Mouse (Mus musculus): ENCODE measurements around the gene Svs4. TPM values are rescaled to one million over a fixed set of nuclear protein-coding genes. Genes with fewer than 3 reads are reported as not detected.
"Not testable (repeated sequence)": the region's sequence is repeated elsewhere in the genome, so short reads cannot be mapped to it uniquely, and the experiment has no call there.

Svs4 gene
- polyA plus RNA-seq (2014; fragmentation: Nextera tagmentation; extraction: Ambion mirVana): not detected in 2 replicates

DNA sequence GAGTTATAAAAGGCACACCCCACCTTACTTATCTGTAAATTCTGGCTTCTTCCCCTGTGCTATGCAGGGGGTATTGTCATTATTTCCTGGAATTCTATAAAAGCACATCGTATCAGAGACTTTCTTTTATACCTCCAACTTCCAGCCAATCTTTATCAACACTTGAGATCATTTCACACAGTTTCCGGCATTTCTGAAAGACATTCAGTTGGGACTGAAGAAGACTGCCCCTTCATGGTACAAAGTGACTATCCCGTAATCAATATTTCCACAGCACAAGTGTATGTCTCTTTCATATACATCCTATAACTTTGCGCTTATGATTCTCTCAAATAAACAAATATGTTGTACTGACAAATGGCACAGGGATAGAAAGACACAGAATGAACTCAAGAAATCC, at the start of gene Svs4:
Gene Svs4, minus strand, starts transcription at position 101 of the 400 bp plus-strand sequence.
- Histone ChIP-seq H3K4me3 (ENCODE audit: low read depth, low read length) (no peak within 1 kb of the TSS), H3K9ac (no peak within 1 kb of the TSS), H3K4me1 (ENCODE audit: insufficient read depth) (no peaks in the 10 kb centered on the region), H3K9me3 (ENCODE audit: low read depth, low read length) (no peaks in the 10 kb centered on the region), H3K27me3 (ENCODE audit: insufficient read depth, low read length) (no peaks in the 10 kb centered on the region), H3K36me3 (ENCODE audit: insufficient read depth) (no peaks in the 10 kb centered on the region), H3K27ac (ENCODE audit: low read depth) (no peak within 1 kb of the TSS), H3K4me2 (no peak within 1 kb of the TSS)
- no peak for TF ChIP-seq CTCF (IDR thresholded peaks at IDR 0.05; ENCODE audit: low read depth)
- no peak for DNase-seq
- no peak for ATAC-seq (ENCODE audit: insufficient read depth)
- WGBS: 89% methylated on average over 4 of the region's 4 CpGs

GRCm38 (mm10) chr2:164320983-164321382, 42.7 kb upstream of the Svs4 start:
- TF ChIP-seq CTCF (IDR thresholded peaks at IDR 0.05; ENCODE audit: low read depth): no peak
- Histone ChIP-seq H3K4me1 (ENCODE audit: insufficient read depth) (no peaks in the 10 kb centered on the region), H3K4me3 (ENCODE audit: low read depth, low read length) (no peak overlapping the region), H3K27me3 (ENCODE audit: insufficient read depth, low read length) (no peaks in the 10 kb centered on the region), H3K27ac (ENCODE audit: low read depth) (no peak overlapping the region), H3K36me3 (ENCODE audit: insufficient read depth) (no peaks in the 10 kb centered on the region), H3K4me2 (no peak overlapping the region), H3K9ac (no peak overlapping the region), H3K9me3 (ENCODE audit: low read depth, low read length) (no peaks in the 10 kb centered on the region)
- ATAC-seq (ENCODE audit: insufficient read depth) (no peak), DNase-seq (no peak)
- WGBS: 76% methylated on average over 6 of the region's 6 CpGs

GRCm38 (mm10) chr2:164316451-164316850, 38.2 kb upstream of the Svs4 start, which contains the start of gene Svs6:
Gene Svs6 (plus strand): TSS chr2:164316751.
- H3K9me3 ChIP-seq (ENCODE audit: low read depth, low read length); ATAC-seq (ENCODE audit: insufficient read depth); H3K4me1 ChIP-seq (ENCODE audit: insufficient read depth); DNase-seq; H3K27me3 ChIP-seq (ENCODE audit: insufficient read depth, low read length); H3K4me3 ChIP-seq (ENCODE audit: low read depth, low read length); H3K36me3 ChIP-seq (ENCODE audit: insufficient read depth); H3K27ac ChIP-seq (ENCODE audit: low read depth); H3K4me2 ChIP-seq; H3K9ac ChIP-seq: not testable (repeated sequence)
- WGBS: 72% methylated on average over 1 of the region's 1 CpGs

DNA sequence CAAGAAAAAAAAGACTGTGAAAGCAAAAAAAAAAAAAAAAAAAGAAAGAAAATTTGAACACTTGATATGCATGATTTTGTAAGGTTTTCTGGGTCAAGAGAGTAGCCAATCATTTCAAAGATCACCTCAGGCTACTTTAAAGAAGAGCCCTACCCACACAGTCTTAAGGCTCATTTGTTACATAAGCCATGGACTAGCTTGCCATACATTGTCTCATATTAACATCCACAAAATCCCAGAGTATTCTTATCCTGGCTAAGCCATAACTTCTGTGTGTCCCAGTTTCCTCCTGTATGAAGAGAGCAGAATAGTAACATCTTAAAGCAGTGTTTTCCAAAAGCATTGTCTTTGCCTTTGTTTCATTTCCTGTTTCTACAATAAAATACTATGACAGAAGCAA, 37.2 kb upstream of the Svs4 start:
- H3K4me2 ChIP-seq; H3K9ac ChIP-seq; H3K27ac ChIP-seq (ENCODE audit: low read depth); H3K4me3 ChIP-seq (ENCODE audit: low read depth, low read length); DNase-seq; H3K27me3 ChIP-seq (ENCODE audit: insufficient read depth, low read length); ATAC-seq (ENCODE audit: insufficient read depth); H3K9me3 ChIP-seq (ENCODE audit: low read depth, low read length); H3K36me3 ChIP-seq (ENCODE audit: insufficient read depth); H3K4me1 ChIP-seq (ENCODE audit: insufficient read depth): not testable (repeated sequence)

- Histone ChIP-seq H3K27me3 (ENCODE audit: insufficient read depth, low read length) (no peaks in the 10 kb centered on the region), H3K9me3 (ENCODE audit: low read depth, low read length) (no peaks in the 10 kb centered on the region), H3K4me2 (no peak overlapping the region), H3K4me1 (ENCODE audit: insufficient read depth) (no peaks in the 10 kb centered on the region), H3K27ac (ENCODE audit: low read depth) (no peak overlapping the region), H3K36me3 (ENCODE audit: insufficient read depth) (no peaks in the 10 kb centered on the region), H3K9ac (no peak overlapping the region), H3K4me3 (ENCODE audit: low read depth, low read length) (no peak overlapping the region)
- 77% methylated on average over 5 of the region's 5 CpGs for WGBS
- no peak for DNase-seq
- TF ChIP-seq CTCF (IDR thresholded peaks at IDR 0.05; ENCODE audit: low read depth): no peak
- ATAC-seq (ENCODE audit: insufficient read depth): no peak
Observed at GRCm38 (mm10) chr2:164312599-164312998, 34.3 kb upstream of the Svs4 start.

DNA sequence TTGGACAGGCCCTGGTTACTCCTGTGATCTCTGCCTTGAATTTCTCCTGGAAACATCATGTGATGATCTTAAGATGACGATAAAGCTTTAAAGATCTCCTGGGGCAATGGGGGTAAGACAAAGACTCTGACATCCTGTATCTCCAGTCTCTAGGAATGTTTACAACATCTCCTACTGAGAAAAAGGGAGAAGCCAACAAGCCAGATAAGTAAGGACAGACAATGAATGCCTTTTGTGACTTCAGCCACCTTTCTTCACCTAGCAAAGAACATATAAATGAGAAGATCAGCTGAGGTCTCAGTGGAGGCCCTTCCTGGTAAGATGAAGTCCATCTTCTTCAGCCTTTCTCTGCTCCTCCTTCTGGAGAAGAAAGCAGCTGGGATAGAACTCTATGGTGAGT, 10.7 kb upstream of the Svs4 start, which contains the start of gene Svs3a:
Gene Svs3a, plus strand, starts transcription at position 301 of the 400 bp plus-strand sequence.
- H3K4me3 ChIP-seq (ENCODE audit: low read depth, low read length); H3K4me2 ChIP-seq; H3K9ac ChIP-seq; H3K4me1 ChIP-seq (ENCODE audit: insufficient read depth); DNase-seq; H3K9me3 ChIP-seq (ENCODE audit: low read depth, low read length); ATAC-seq (ENCODE audit: insufficient read depth); H3K27ac ChIP-seq (ENCODE audit: low read depth); H3K27me3 ChIP-seq (ENCODE audit: insufficient read depth, low read length); H3K36me3 ChIP-seq (ENCODE audit: insufficient read depth): not testable (repeated sequence)
- 52% methylated on average over 1 of the region's 1 CpGs for WGBS

GRCm38 (mm10) chr2:164256540-164256939, 21.7 kb downstream of the Svs4 start, which contains the start of gene Svs3b:
Gene Svs3b (minus strand): TSS chr2:164256640.
- ATAC-seq (ENCODE audit: insufficient read depth); H3K4me2 ChIP-seq; H3K36me3 ChIP-seq (ENCODE audit: insufficient read depth); H3K9ac ChIP-seq; H3K9me3 ChIP-seq (ENCODE audit: low read depth, low read length); H3K4me1 ChIP-seq (ENCODE audit: insufficient read depth); DNase-seq; H3K27me3 ChIP-seq (ENCODE audit: insufficient read depth, low read length); H3K27ac ChIP-seq (ENCODE audit: low read depth); H3K4me3 ChIP-seq (ENCODE audit: low read depth, low read length): not testable (repeated sequence)
- 55% methylated on average over 1 of the region's 1 CpGs for WGBS

DNA sequence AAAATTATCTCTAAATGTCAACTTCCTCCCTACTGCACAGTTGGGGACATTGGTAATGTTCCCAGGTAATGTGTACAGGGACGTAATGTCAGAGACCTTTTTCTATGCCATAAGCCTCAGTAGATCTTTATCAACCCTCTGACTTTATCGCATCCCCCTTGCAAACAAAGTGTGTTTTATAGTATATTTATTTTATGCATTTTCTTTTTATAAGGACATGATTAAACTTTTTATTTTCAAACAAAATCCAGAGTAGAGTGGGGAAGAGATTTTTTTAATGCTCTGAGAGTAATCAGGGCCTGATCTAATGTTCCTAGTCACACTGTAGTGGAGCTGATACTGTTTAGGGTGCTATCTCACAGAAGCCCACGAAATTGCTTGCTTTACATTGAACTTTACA, 39.9 kb downstream of the Svs4 start, which contains the start of gene Svs2:
Gene Svs2, minus strand, starts transcription at position 101 of the 400 bp plus-strand sequence.
- H3K4me2 ChIP-seq: no peak within 1 kb of the TSS
- no peaks in the 10 kb centered on the region for H3K4me1 ChIP-seq (ENCODE audit: insufficient read depth)
- no peak for TF ChIP-seq CTCF (IDR thresholded peaks at IDR 0.05; ENCODE audit: low read depth)
- no peak within 1 kb of the TSS for H3K27ac ChIP-seq (ENCODE audit: low read depth)
- no peaks in the 10 kb centered on the region for H3K36me3 ChIP-seq (ENCODE audit: insufficient read depth)
- no peak within 1 kb of the TSS for H3K9ac ChIP-seq
- H3K27me3 ChIP-seq (ENCODE audit: insufficient read depth, low read length): no peaks in the 10 kb centered on the region
- no peak within 1 kb of the TSS for H3K4me3 ChIP-seq (ENCODE audit: low read depth, low read length)
- WGBS: 79% methylated on average over 3 of the region's 3 CpGs
- ATAC-seq (ENCODE audit: insufficient read depth) (no peak), DNase-seq (no peak)
- H3K9me3 ChIP-seq (ENCODE audit: low read depth, low read length): no peaks in the 10 kb centered on the region
